In the genomic region with DNA sequence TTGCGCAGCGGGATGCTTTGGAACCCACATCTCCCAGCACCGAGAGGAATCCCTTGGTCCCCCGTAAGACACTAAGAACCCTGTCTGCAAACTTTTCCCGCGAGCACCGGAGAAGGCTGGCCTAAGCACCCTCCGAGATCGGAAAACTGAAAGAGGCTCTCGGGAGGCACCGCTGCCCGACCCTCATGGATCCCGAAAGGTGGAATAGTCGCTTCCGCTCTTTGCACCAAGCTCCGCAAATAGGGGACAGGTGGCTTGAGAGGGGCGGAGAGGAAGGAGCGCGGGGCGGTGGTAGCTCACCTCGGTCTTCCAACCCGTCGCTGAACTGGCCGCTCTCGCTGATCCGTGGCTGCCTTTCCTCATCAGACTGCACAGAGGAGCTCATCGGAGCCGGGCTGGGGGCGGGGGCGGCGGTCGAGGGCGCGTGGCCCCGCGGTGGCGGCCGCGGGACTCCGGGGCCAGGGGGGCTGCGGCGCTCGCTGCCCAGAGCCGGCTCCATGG, we compare ENCODE assay signal across 8 mouse cellular contexts. TPM values are rescaled to one million over a fixed set of nuclear protein-coding genes. Genes with fewer than 3 reads are reported as not detected.
DNase-seq lines count a peak whose midpoint lies in the region; ATAC-seq lines count a peak whose summit lies in the region.

No protein-coding gene starts in this region.

- no peaks in the 10 kb centered on the region for H3K36me3 ChIP-seq in forebrain, embryonic 16.5 days (ENCODE audit: control insufficient read depth, insufficient read depth)
- H3K36me3 ChIP-seq in limb, embryonic 10.5 days = no peaks in the 10 kb centered on the region
- no peaks in the 10 kb centered on the region for H3K36me3 ChIP-seq in midbrain, embryonic 13.5 days

- peak overlapping the region; percentile 60 for H3K9ac ChIP-seq in forebrain, embryonic 16.5 days (replicated peaks; ENCODE audit: low read depth, low read length)
- peak overlapping the region; percentile 90 for H3K9ac ChIP-seq in midbrain, embryonic 13.5 days (replicated peaks)

- no peak overlapping the region for H3K27ac ChIP-seq in forebrain, embryonic 16.5 days (ENCODE audit: low read length)
- no peak overlapping the region for H3K27ac ChIP-seq in limb, embryonic 10.5 days
- H3K27ac ChIP-seq in midbrain, embryonic 13.5 days = peak overlapping the region; percentile 87

- DNase-seq in ovary, postnatal 36 days (ENCODE audit: low spot score) = peak; percentile 11
- DNase-seq in ovary, postnatal 10 days (ENCODE audit: low spot score) = no peak
- DNase-seq in cerebellum, adult 18-20 months = peak; percentile 63 to 70
- peak; percentile 66 for DNase-seq in limb, embryonic 10.5 days (ENCODE audit: low spot score)
- DNase-seq in thymus, postnatal 0 days (ENCODE audit: low spot score) = peak; percentile 29
- DNase-seq in adipocyte (ENCODE audit: low spot score) = no peak

- ATAC-seq in forebrain, embryonic 16.5 days = peak; percentile 47
- ATAC-seq in midbrain, embryonic 13.5 days = peak; percentile 62

- peak overlapping the region; percentile 63 for H3K4me3 ChIP-seq in forebrain, embryonic 16.5 days (replicated peaks; ENCODE audit: low read length)
- H3K4me3 ChIP-seq in limb, embryonic 10.5 days = peak overlapping the region; percentile 61
- peak overlapping the region; percentile 75 for H3K4me3 ChIP-seq in midbrain, embryonic 13.5 days (replicated peaks)

- H3K4me1 ChIP-seq in forebrain, embryonic 16.5 days (replicated peaks; ENCODE audit: control insufficient read depth, insufficient read depth, low read length) = peaks cover 24% of the 10 kb centered on the region
- H3K4me1 ChIP-seq in limb, embryonic 10.5 days = peaks cover 18% of the 10 kb centered on the region
- H3K4me1 ChIP-seq in midbrain, embryonic 13.5 days (replicated peaks) = peaks cover 51% of the 10 kb centered on the region

- H3K9me3 ChIP-seq in forebrain, embryonic 16.5 days (ENCODE audit: control insufficient read depth, low read length) = no peaks in the 10 kb centered on the region
- no peaks in the 10 kb centered on the region for H3K9me3 ChIP-seq in limb, embryonic 10.5 days (replicated peaks)
- H3K9me3 ChIP-seq in midbrain, embryonic 13.5 days = no peaks in the 10 kb centered on the region

- WGBS in forebrain, embryonic 16.5 days = under 1% methylated on average over 43 of the region's 44 CpGs
- 1% methylated on average over 39 of the region's 44 CpGs for WGBS in limb, embryonic 10.5 days
- WGBS in midbrain, embryonic 13.5 days = under 1% methylated on average over 42 of the region's 44 CpGs

- peaks cover 14% of the 10 kb centered on the region for H3K27me3 ChIP-seq in forebrain, embryonic 16.5 days (replicated peaks; ENCODE audit: control insufficient read depth, insufficient read depth, low read length)
- H3K27me3 ChIP-seq in limb, embryonic 10.5 days (ENCODE audit: low read depth, poor library complexity, severe bottlenecking) = peaks cover 74% of the 10 kb centered on the region
- peaks cover 35% of the 10 kb centered on the region for H3K27me3 ChIP-seq in midbrain, embryonic 13.5 days

- peak overlapping the region; percentile 99 for H3K4me2 ChIP-seq in forebrain, embryonic 16.5 days (ENCODE audit: low read length)
- peak overlapping the region; percentile 92 for H3K4me2 ChIP-seq in midbrain, embryonic 13.5 days (replicated peaks)

RNA-seq across cellular contexts. Expression of gene Tmem163, which starts 2.2 kb away (rescaled TPM):
- polyA plus RNA-seq in forebrain, embryonic 16.5 days (2015; fragmentation: Nextera tagmentation; extraction: Ambion mirVana) = 14.4 and 23.1 TPM in 2 replicates
- polyA plus RNA-seq in limb, embryonic 10.5 days (2016; fragmentation: Nextera tagmentation; extraction: Ambion mirVana) = 1.5 and 3.5 TPM in 2 replicates
- 59.8 and 65.8 TPM in 2 replicates for polyA plus RNA-seq in midbrain, embryonic 13.5 days (2015; fragmentation: Nextera tagmentation; extraction: Ambion mirVana)
- polyA plus RNA-seq in thymus, postnatal 0 days (2015; fragmentation: Nextera tagmentation; extraction: Ambion mirVana) = 0.81 and 0.96 TPM in 2 replicates

RNA-seq across cellular contexts. Expression of gene Acmsd, which starts 52.0 kb away (rescaled TPM):
- polyA plus RNA-seq in forebrain, embryonic 16.5 days (2015; fragmentation: Nextera tagmentation; extraction: Ambion mirVana) = 0.11 TPM in 1 of 2 replicates, not detected in the other
- polyA plus RNA-seq in limb, embryonic 10.5 days (2016; fragmentation: Nextera tagmentation; extraction: Ambion mirVana) = 0.23 and 0.29 TPM in 2 replicates
- polyA plus RNA-seq in midbrain, embryonic 13.5 days (2015; fragmentation: Nextera tagmentation; extraction: Ambion mirVana) = 0.09 and 0.22 TPM in 2 replicates
- polyA plus RNA-seq in thymus, postnatal 0 days (2015; fragmentation: Nextera tagmentation; extraction: Ambion mirVana) = not detected in 2 replicates

Comparison
In these comparisons a context has a peak if more than half of its experiments do, and no peak if none do; other contexts are left out.
1. DNase-seq: peak in ovary, postnatal 36 days (single experiment), cerebellum, adult 18-20 months (2 of 2), limb, embryonic 10.5 days (single experiment) and thymus, postnatal 0 days (single experiment); none in ovary, postnatal 10 days (single experiment) and adipocyte (single experiment).
2. Peak in every context shown above with its lines, with median percentiles within 50 percentile points of each other: H3K4me3 ChIP-seq.